Mouse (Mus musculus): Measurements from ENCODE around the gene Tle3. TPM values are rescaled to one million over a fixed set of nuclear protein-coding genes. Genes with fewer than 3 reads are reported as not detected.

Gene Tle3
- polyA plus RNA-seq, 1 experiment from 2014 or later: 22.4 TPM

GRCm38 (mm10) chr9:61366108-61366507 is 6.1 kb upstream of the Tle3 start:
- DNase-seq (ENCODE audit: low spot score) (no peak), ATAC-seq (ENCODE audit: low FRiP score) (no peak)
- no peak overlapping the region for H3K4me2 ChIP-seq (replicated peaks)
- WGBS: 18% methylated on average over 9 of the region's 9 CpGs
- no peaks in the 10 kb centered on the region for H3K9me3 ChIP-seq (ENCODE audit: control insufficient read depth, low read length)
- H3K9ac ChIP-seq: no peak overlapping the region
- H3K4me1 ChIP-seq (replicated peaks; ENCODE audit: control insufficient read depth, insufficient read depth, low read length): peaks cover 38% of the 10 kb centered on the region
- peaks cover 18% of the 10 kb centered on the region; the same call in 1 of the 2 replicates for H3K27me3 ChIP-seq (ENCODE audit: control insufficient read depth, insufficient read depth, low read length)
- H3K27ac ChIP-seq: no peak overlapping the region
- H3K4me3 ChIP-seq (replicated peaks; ENCODE audit: low read length): no peak overlapping the region
- no peaks in the 10 kb centered on the region for H3K36me3 ChIP-seq (replicated peaks; ENCODE audit: control insufficient read depth, insufficient read depth)

GRCm38 (mm10) chr9:61367156-61367555 is 5.0 kb upstream of the Tle3 start:
- Histone ChIP-seq H3K27me3 (ENCODE audit: control insufficient read depth, insufficient read depth, low read length) (peaks cover 18% of the 10 kb centered on the region; the same call in 1 of the 2 replicates), H3K9ac (no peak overlapping the region), H3K36me3 (replicated peaks; ENCODE audit: control insufficient read depth, insufficient read depth) (no peaks in the 10 kb centered on the region), H3K4me3 (replicated peaks; ENCODE audit: low read length) (no peak overlapping the region), H3K27ac (no peak overlapping the region), H3K9me3 (ENCODE audit: control insufficient read depth, low read length) (no peaks in the 10 kb centered on the region), H3K4me2 (replicated peaks) (no peak overlapping the region), H3K4me1 (replicated peaks; ENCODE audit: control insufficient read depth, insufficient read depth, low read length) (peaks cover 35% of the 10 kb centered on the region)
- DNase-seq (ENCODE audit: low spot score): no peak
- WGBS: 33% methylated on average over 4 of the region's 4 CpGs
- no peak for ATAC-seq (ENCODE audit: low FRiP score)

- Histone ChIP-seq H3K9ac (no peak overlapping the region), H3K4me3 (replicated peaks; ENCODE audit: low read length) (no peak overlapping the region), H3K27ac (no peak overlapping the region), H3K9me3 (ENCODE audit: control insufficient read depth, low read length) (no peaks in the 10 kb centered on the region), H3K4me1 (replicated peaks; ENCODE audit: control insufficient read depth, insufficient read depth, low read length) (peaks cover 32% of the 10 kb centered on the region), H3K36me3 (replicated peaks; ENCODE audit: control insufficient read depth, insufficient read depth) (no peaks in the 10 kb centered on the region), H3K4me2 (replicated peaks) (no peak overlapping the region), H3K27me3 (ENCODE audit: control insufficient read depth, insufficient read depth, low read length) (peaks cover 15% of the 10 kb centered on the region; the same call in 1 of the 2 replicates)
- 26% methylated on average over 6 of the region's 6 CpGs for WGBS
- no peak for DNase-seq (ENCODE audit: low spot score)
- ATAC-seq (ENCODE audit: low FRiP score): no peak
Measured at GRCm38 (mm10) chr9:61367857-61368566, 4.2 kb upstream of the Tle3 start.

- WGBS: under 1% methylated on average over 12 of the region's 12 CpGs
- Histone ChIP-seq H3K36me3 (replicated peaks; ENCODE audit: control insufficient read depth, insufficient read depth) (no peaks in the 10 kb centered on the region), H3K27me3 (ENCODE audit: control insufficient read depth, insufficient read depth, low read length) (peaks cover 10% of the 10 kb centered on the region; the same call in 1 of the 2 replicates), H3K4me2 (replicated peaks) (peak overlapping the region; percentile 50), H3K9me3 (ENCODE audit: control insufficient read depth, low read length) (no peaks in the 10 kb centered on the region), H3K4me3 (replicated peaks; ENCODE audit: low read length) (no peak overlapping the region), H3K4me1 (replicated peaks; ENCODE audit: control insufficient read depth, insufficient read depth, low read length) (peaks cover 32% of the 10 kb centered on the region), H3K9ac (peak overlapping the region; percentile 25; the same call in 1 of the 2 replicates), H3K27ac (peak overlapping the region; percentile 68; the same call in 1 of the 2 replicates)
- DNase-seq (ENCODE audit: low spot score) (peak; percentile 90), ATAC-seq (ENCODE audit: low FRiP score) (no peak)
Measured at GRCm38 (mm10) chr9:61368567-61369240, 3.5 kb upstream of the Tle3 start.

- Histone ChIP-seq H3K36me3 (replicated peaks; ENCODE audit: control insufficient read depth, insufficient read depth) (no peaks in the 10 kb centered on the region), H3K9ac (peak overlapping the region; percentile 25), H3K4me3 (replicated peaks; ENCODE audit: low read length) (peak overlapping the region; percentile 10; the same call in 1 of the 2 replicates), H3K4me1 (replicated peaks; ENCODE audit: control insufficient read depth, insufficient read depth, low read length) (peaks cover 32% of the 10 kb centered on the region), H3K4me2 (replicated peaks) (peak overlapping the region; percentile 50), H3K9me3 (ENCODE audit: control insufficient read depth, low read length) (no peaks in the 10 kb centered on the region), H3K27ac (peak overlapping the region; percentile 68), H3K27me3 (ENCODE audit: control insufficient read depth, insufficient read depth, low read length) (peaks cover 7% of the 10 kb centered on the region; the same call in 1 of the 2 replicates)
- under 1% methylated on average over 45 of the region's 45 CpGs for WGBS
- peak; percentile 13; the same call in 1 of the 2 replicates for ATAC-seq (ENCODE audit: low FRiP score)
- peak; percentile 54 for DNase-seq (ENCODE audit: low spot score)
Measured at GRCm38 (mm10) chr9:61369316-61370273, 2.6 kb upstream of the Tle3 start.

- WGBS: under 1% methylated on average over 25 of the region's 25 CpGs
- Histone ChIP-seq H3K27ac (peak overlapping the region; percentile 83), H3K4me1 (replicated peaks; ENCODE audit: control insufficient read depth, insufficient read depth, low read length) (peaks cover 40% of the 10 kb centered on the region)
Measured at GRCm38 (mm10) chr9:61370454-61370888, 1.7 kb upstream of the Tle3 start.

GRCm38 (mm10) chr9:61370889-61371754 is 1.0 kb upstream of the Tle3 start:
- Histone ChIP-seq H3K4me1 (replicated peaks; ENCODE audit: control insufficient read depth, insufficient read depth, low read length) (peaks cover 47% of the 10 kb centered on the region), H3K4me2 (replicated peaks) (peak overlapping the region; percentile 83)
- under 1% methylated on average over 66 of the region's 66 CpGs for WGBS

More at GRCm38 (mm10) chr9:61370454-61370888, 1.7 kb upstream of the Tle3 start:
- Histone ChIP-seq H3K27me3 (ENCODE audit: control insufficient read depth, insufficient read depth, low read length) (peaks cover 3% of the 10 kb centered on the region; the same call in 1 of the 2 replicates), H3K4me3 (replicated peaks; ENCODE audit: low read length) (peak overlapping the region; percentile 91), H3K4me2 (replicated peaks) (peak overlapping the region; percentile 83), H3K36me3 (replicated peaks; ENCODE audit: control insufficient read depth, insufficient read depth) (0 out of 2 replicates have a peak, but pooled peaks cover under 1% of the 10 kb centered on the region), H3K9ac (peak overlapping the region; percentile 57), H3K9me3 (ENCODE audit: control insufficient read depth, low read length) (no peaks in the 10 kb centered on the region)
- DNase-seq (ENCODE audit: low spot score): peak; percentile 100
- peak; percentile 89 for ATAC-seq (ENCODE audit: low FRiP score)

GRCm38 (mm10) chr9:61372510-61372975 is 377 bp downstream of the Tle3 start:
- WGBS: under 1% methylated on average over 42 of the region's 42 CpGs
- Histone ChIP-seq H3K27me3 (ENCODE audit: control insufficient read depth, insufficient read depth, low read length) (no peaks in the 10 kb centered on the region; the same call in 1 of the 2 replicates), H3K9ac (peak overlapping the region; percentile 99), H3K27ac (peak overlapping the region; percentile 93), H3K36me3 (replicated peaks; ENCODE audit: control insufficient read depth, insufficient read depth) (peaks cover 3% of the 10 kb centered on the region; the same call in 1 of the 2 replicates), H3K4me3 (replicated peaks; ENCODE audit: low read length) (peak overlapping the region; percentile 91), H3K9me3 (ENCODE audit: control insufficient read depth, low read length) (no peaks in the 10 kb centered on the region), H3K4me1 (replicated peaks; ENCODE audit: control insufficient read depth, insufficient read depth, low read length) (peaks cover 61% of the 10 kb centered on the region), H3K4me2 (replicated peaks) (peak overlapping the region; percentile 83)
- no peak for DNase-seq (ENCODE audit: low spot score)
- ATAC-seq (ENCODE audit: low FRiP score): 0 out of 2 replicates have a peak, but pooled peaks have one; percentile 6

More at GRCm38 (mm10) chr9:61370889-61371754, 1.0 kb upstream of the Tle3 start:
- peak; percentile 10 for ATAC-seq (ENCODE audit: low FRiP score)
- H3K27ac ChIP-seq: peak overlapping the region; percentile 83
- 0 out of 2 replicates have a peak, but pooled peaks cover 3% of the 10 kb centered on the region for H3K36me3 ChIP-seq (replicated peaks; ENCODE audit: control insufficient read depth, insufficient read depth)
- H3K9ac ChIP-seq: peak overlapping the region; percentile 57
- no peaks in the 10 kb centered on the region for H3K9me3 ChIP-seq (ENCODE audit: control insufficient read depth, low read length)
- peak overlapping the region; percentile 91 for H3K4me3 ChIP-seq (replicated peaks; ENCODE audit: low read length)
- no peaks in the 10 kb centered on the region; the same call in 1 of the 2 replicates for H3K27me3 ChIP-seq (ENCODE audit: control insufficient read depth, insufficient read depth, low read length)
- peak; percentile 52 for DNase-seq (ENCODE audit: low spot score)
